Mouse (Mus musculus): ENCODE results near the gene Ecpas. TPM values are rescaled to one million over a fixed set of nuclear protein-coding genes. Genes with fewer than 3 reads are reported as not detected.
A peak's percentile ranks its signal among the peaks of the same experiment; 100 is the strongest.

Ecpas gene
- polyA plus RNA-seq, 1 experiment from 2014 or later: 42.3 TPM

DNA sequence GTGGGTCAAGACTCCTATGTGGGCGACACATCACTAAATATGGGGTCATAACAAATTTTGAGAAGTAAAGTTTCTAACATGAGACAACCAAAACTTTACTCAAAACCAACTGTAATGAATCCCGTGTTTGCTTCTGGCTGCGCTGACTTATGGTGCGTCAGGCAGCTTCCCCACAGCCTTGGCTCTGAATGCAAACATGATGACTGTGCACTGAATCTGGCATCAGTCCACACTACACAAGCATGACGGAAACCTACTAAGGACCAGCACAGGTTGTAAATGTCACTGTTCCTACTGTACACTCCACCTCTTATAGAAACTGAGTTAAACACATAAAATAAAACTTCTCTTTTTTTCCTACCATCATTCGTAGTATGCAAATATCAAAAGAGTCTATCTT is 45.3 kb downstream of the Ecpas start:
- Histone ChIP-seq H3K9ac (no peak overlapping the region), H3K4me2 (replicated peaks) (no peak overlapping the region), H3K4me3 (no peak overlapping the region), H3K4me1 (no peaks in the 10 kb centered on the region), H3K27ac (no peak overlapping the region), H3K36me3 (peaks cover under 1% of the 10 kb centered on the region; the same call in 1 of the 2 replicates), H3K9me3 (no peaks in the 10 kb centered on the region), H3K27me3 (no peaks in the 10 kb centered on the region)
- ATAC-seq (ENCODE audit: insufficient number of reproducible peaks, insufficient read depth, low FRiP score, low TSS enrichment): no peak
- 91% methylated on average over 6 of the region's 6 CpGs for WGBS

DNA sequence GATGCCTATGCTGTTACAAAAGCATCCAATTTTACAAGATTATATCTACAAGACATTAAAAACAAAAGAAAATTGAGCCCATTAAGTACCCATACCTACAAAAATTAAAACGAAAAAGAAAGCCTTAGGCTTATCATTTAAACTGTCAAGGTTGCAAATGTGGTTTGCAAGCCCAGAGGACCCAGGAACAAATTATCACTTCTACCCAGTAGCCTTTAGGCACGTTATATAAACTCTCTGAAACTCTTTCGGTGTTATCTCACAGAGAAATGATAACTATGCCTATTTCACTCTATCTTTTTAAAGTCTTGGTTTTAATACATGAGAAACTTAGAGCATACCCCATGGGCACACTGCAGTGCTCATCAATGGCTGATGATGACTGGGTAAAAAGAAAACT is 79.6 kb downstream of the Ecpas start:
- Histone ChIP-seq H3K4me3 (no peak overlapping the region), H3K9me3 (no peaks in the 10 kb centered on the region), H3K27ac (no peak overlapping the region), H3K4me2 (replicated peaks) (no peak overlapping the region), H3K9ac (no peak overlapping the region), H3K4me1 (no peaks in the 10 kb centered on the region), H3K27me3 (no peaks in the 10 kb centered on the region), H3K36me3 (peaks cover 19% of the 10 kb centered on the region)
- 81% methylated on average over 3 of the region's 3 CpGs for WGBS
- ATAC-seq (ENCODE audit: insufficient number of reproducible peaks, insufficient read depth, low FRiP score, low TSS enrichment): no peak

DNA sequence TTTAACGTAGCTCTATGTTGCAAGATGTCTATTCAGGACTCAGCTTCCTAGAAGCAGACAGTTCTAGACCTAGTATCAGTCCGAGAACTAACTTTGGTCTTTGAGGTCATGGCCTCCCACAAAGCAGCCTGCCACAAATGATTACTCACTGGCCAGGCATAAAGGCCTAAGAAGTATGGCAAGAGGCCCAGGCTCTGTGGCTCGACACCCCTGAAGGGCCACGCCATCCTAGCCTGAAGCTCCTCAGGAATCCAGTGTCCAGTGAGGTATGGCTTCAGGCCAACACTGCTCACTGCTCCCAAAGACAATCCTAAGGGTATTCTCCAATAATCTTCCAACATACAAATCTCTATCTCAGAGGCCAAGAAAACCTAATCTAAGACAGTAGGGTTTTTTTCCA is 86.6 kb downstream of the Ecpas start:
- Histone ChIP-seq H3K27ac (no peak overlapping the region), H3K9me3 (no peaks in the 10 kb centered on the region), H3K4me2 (replicated peaks) (no peak overlapping the region), H3K9ac (no peak overlapping the region), H3K27me3 (no peaks in the 10 kb centered on the region), H3K36me3 (peaks cover 49% of the 10 kb centered on the region), H3K4me1 (no peaks in the 10 kb centered on the region), H3K4me3 (no peak overlapping the region)
- ATAC-seq (ENCODE audit: insufficient number of reproducible peaks, insufficient read depth, low FRiP score, low TSS enrichment): no peak
- 87% methylated on average over 4 of the region's 4 CpGs for WGBS

DNA sequence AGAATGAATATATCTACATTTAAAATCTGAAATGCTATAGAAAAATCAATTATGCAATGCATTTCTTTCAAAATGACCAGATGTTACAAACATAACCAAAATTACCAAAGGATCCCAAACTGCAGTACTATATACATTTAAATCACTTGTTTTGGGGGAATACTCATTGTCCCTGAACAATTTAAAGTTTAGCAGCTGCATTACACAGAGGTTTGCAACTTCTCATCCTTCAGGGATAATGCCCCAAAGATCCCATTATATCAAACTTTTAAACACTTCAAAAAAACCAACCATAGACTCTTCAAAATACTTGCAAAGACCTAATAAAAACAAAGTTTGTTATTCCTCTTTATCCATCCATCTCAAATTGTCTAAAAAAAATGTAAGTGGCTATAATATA is 124.9 kb downstream of the Ecpas start, which contains the start of gene Olfr267:
Gene Olfr267 (minus strand): TSS at position 101 of the 400 bp plus-strand sequence.
- H3K9me3 ChIP-seq: no peaks in the 10 kb centered on the region
- no peak within 1 kb of the TSS for H3K27ac ChIP-seq
- no peak within 1 kb of the TSS for H3K4me2 ChIP-seq (replicated peaks)
- ATAC-seq (ENCODE audit: insufficient number of reproducible peaks, insufficient read depth, low FRiP score, low TSS enrichment): no peak
- no peaks in the 10 kb centered on the region for H3K4me1 ChIP-seq
- H3K36me3 ChIP-seq: no peaks in the 10 kb centered on the region
- H3K9ac ChIP-seq: no peak within 1 kb of the TSS
- no peaks in the 10 kb centered on the region for H3K27me3 ChIP-seq
- H3K4me3 ChIP-seq: no peak within 1 kb of the TSS

DNA sequence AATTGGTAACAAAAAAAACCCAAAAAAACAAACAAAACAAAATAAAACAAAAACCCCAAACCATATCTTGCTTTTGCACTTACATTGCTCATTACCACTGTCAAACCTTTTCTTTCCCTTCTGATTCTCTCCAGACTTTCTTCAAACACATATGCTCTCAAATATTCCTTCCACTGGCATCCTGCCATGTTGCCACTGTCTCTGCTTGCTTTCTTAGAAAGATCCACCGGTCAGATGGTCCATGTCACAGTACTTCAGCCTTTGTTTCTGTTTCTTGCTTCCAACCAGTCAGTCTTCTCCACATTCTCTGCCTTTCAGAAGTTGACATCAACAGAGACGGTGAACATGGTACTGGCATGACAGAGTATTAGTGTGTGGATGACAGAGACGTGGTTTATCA is 125.9 kb downstream of the Ecpas start:
- Histone ChIP-seq H3K27me3 (no peaks in the 10 kb centered on the region), H3K9ac (no peak overlapping the region), H3K36me3 (no peaks in the 10 kb centered on the region), H3K4me1 (no peaks in the 10 kb centered on the region), H3K27ac (no peak overlapping the region), H3K4me2 (replicated peaks) (no peak overlapping the region), H3K4me3 (no peak overlapping the region), H3K9me3 (no peaks in the 10 kb centered on the region)
- ATAC-seq (ENCODE audit: insufficient number of reproducible peaks, insufficient read depth, low FRiP score, low TSS enrichment): no peak
- 69% methylated on average over 3 of the region's 3 CpGs for WGBS

DNA sequence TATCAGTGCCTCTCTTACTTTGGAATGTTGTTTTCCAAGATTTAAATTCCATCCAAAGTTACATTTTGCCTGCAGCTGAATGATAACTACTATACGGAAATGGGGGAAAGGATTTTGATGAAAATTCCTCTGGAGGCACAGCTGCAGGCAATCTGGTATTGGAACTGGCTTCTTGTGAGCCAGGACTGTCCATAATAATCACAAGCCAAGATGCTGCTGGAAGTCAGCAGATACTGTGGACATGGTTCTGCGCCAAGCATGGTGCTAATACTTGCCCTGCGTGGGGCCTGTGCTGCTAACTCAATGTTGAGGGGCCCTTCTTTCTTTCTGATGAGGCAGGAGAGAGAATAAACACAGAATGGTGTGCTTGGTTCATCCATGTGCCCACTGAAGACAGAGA is 149.1 kb downstream of the Ecpas start:
- ATAC-seq (ENCODE audit: insufficient number of reproducible peaks, insufficient read depth, low FRiP score, low TSS enrichment): no peak
- Histone ChIP-seq H3K27me3 (no peaks in the 10 kb centered on the region), H3K4me2 (replicated peaks) (no peak overlapping the region), H3K9ac (no peak overlapping the region), H3K27ac (no peak overlapping the region), H3K4me1 (no peaks in the 10 kb centered on the region), H3K9me3 (no peaks in the 10 kb centered on the region), H3K4me3 (no peak overlapping the region), H3K36me3 (no peaks in the 10 kb centered on the region)
- WGBS: 73% methylated on average over 3 of the region's 3 CpGs

DNA sequence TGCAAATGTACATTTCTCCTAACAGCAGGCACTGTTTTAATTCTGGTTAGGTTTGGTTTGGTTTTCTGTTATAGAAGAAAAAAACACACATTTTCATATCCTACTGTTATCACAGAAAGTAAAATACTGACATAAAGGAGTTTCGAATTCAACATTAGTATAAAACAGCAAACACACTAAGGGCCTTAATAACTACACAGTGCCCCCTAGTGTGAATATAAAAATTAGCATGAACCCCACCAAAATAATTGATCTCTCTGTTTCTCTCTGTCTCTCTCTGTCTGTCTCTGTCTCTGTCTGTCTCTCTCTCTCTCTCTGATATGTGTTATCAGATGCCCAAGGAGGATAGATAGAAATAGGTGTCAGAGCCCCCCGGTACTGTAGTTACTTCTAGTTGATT is 163.0 kb downstream of the Ecpas start:
- peaks cover 8% of the 10 kb centered on the region; the same call in 1 of the 2 replicates for H3K4me1 ChIP-seq
- no peak for ATAC-seq (ENCODE audit: insufficient number of reproducible peaks, insufficient read depth, low FRiP score, low TSS enrichment)
- H3K27ac ChIP-seq: no peak overlapping the region
- WGBS: 53% methylated on average over 2 of the region's 2 CpGs
- no peak overlapping the region for H3K4me3 ChIP-seq
- H3K9ac ChIP-seq: no peak overlapping the region
- no peaks in the 10 kb centered on the region for H3K36me3 ChIP-seq
- H3K27me3 ChIP-seq: no peaks in the 10 kb centered on the region
- H3K4me2 ChIP-seq (replicated peaks): peak overlapping the region; percentile 40
- H3K9me3 ChIP-seq: no peaks in the 10 kb centered on the region

DNA sequence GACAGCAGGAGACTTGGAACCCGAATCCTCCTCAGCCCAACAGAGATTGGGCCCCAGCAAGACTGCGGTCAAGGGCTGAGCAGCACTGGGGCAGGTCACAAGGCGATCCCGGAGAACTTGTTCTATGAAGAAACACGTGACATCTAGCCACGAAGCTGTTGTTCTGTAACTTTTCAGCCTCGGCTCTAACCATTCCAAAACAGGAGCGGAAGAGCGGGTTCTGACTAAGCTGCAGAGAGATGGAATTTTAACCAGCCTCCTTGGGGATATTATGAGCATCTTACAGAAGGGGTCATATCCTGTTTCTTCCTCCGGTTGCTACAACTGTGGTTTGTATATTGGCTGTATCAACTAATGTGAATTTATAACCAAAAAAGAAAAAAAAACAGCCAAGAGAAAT is 163.4 kb downstream of the Ecpas start:
- H3K4me2 ChIP-seq (replicated peaks): peak overlapping the region; percentile 40
- no peak overlapping the region for H3K9ac ChIP-seq
- H3K9me3 ChIP-seq: no peaks in the 10 kb centered on the region
- peak overlapping the region; percentile 82 for H3K27ac ChIP-seq
- H3K36me3 ChIP-seq: no peaks in the 10 kb centered on the region
- no peaks in the 10 kb centered on the region for H3K27me3 ChIP-seq
- peaks cover 8% of the 10 kb centered on the region; the same call in 1 of the 2 replicates for H3K4me1 ChIP-seq
- WGBS: 18% methylated on average over 10 of the region's 10 CpGs
- no peak; the same call in 1 of the 2 replicates for ATAC-seq (ENCODE audit: insufficient number of reproducible peaks, insufficient read depth, low FRiP score, low TSS enrichment)
- no peak overlapping the region for H3K4me3 ChIP-seq

Other genes with a start within 250 kb of the Ecpas start
- gene Olfr267, start 125.0 kb downstream of the Ecpas start, polyA plus RNA-seq (2016; fragmentation: Nextera tagmentation; extraction: Ambion mirVana): not detected in 2 replicates
- gene Zkscan16, start 30.9 kb upstream of the Ecpas start, polyA plus RNA-seq (2016; fragmentation: Nextera tagmentation; extraction: Ambion mirVana): 1.3 and 1.5 TPM in 2 replicates
- 21.3 and 24.2 TPM in 2 replicates for gene Ptgr1, start 74.4 kb upstream of the Ecpas start, polyA plus RNA-seq (2016; fragmentation: Nextera tagmentation; extraction: Ambion mirVana)
- 11.0 and 11.4 TPM in 2 replicates for gene Dnajc25, start 82.3 kb upstream of the Ecpas start, polyA plus RNA-seq (2016; fragmentation: Nextera tagmentation; extraction: Ambion mirVana)
- gene Gm20503, start 90.5 kb upstream of the Ecpas start, polyA plus RNA-seq (2016; fragmentation: Nextera tagmentation; extraction: Ambion mirVana): 15.4 and 17.9 TPM in 2 replicates
- gene Gng10, start 122.3 kb upstream of the Ecpas start, polyA plus RNA-seq (2016; fragmentation: Nextera tagmentation; extraction: Ambion mirVana): 181 and 183 TPM in 2 replicates
- not detected in 2 replicates for gene AI481877, start 226.2 kb upstream of the Ecpas start, polyA plus RNA-seq (2016; fragmentation: Nextera tagmentation; extraction: Ambion mirVana)